In genomic region chr16:22136198-22136597, GRCm38 (mm10) we compare ENCODE assay signal across 22 mouse cellular contexts. TPM values are rescaled to one million over a fixed set of nuclear protein-coding genes. Genes with fewer than 3 reads are reported as not detected.
A peak's percentile ranks its signal among the peaks of the same experiment; 100 is the strongest.
DNase-seq lines count a peak whose midpoint lies in the region; ATAC-seq and TF ChIP-seq lines count a peak whose summit lies in the region.
"Had no signal": no experiment of that assay in that cellular context is flagged by ENCODE, and none has a peak within 500 bp of the region (broad histone marks: within the 10 kb centered on the region; RNA-seq: fewer than 3 reads in every experiment).

No protein-coding gene starts in this region.

- ATAC-seq in forebrain, embryonic 11.5 days (replicated peaks; ENCODE audit: low FRiP score), result no peak
- no peak for ATAC-seq in forebrain, embryonic 15.5 days (replicated peaks)
- ATAC-seq in midbrain, embryonic 11.5 days (ENCODE audit: low FRiP score), result peak; percentile 57
- ATAC-seq in midbrain, embryonic 16.5 days, result no peak
- ATAC-seq: forebrain, embryonic 14.5 days; Patski had no signal

- no peak for TF ChIP-seq CTCF in E14TG2a.4 (conservative IDR thresholded peaks at IDR 0.05; ENCODE audit: low read length)

- H3K36me3 ChIP-seq in forebrain, embryonic 11.5 days (ENCODE audit: control insufficient read depth, insufficient read depth, low read length), result no peaks in the 10 kb centered on the region
- H3K36me3 ChIP-seq in forebrain, embryonic 15.5 days, result no peaks in the 10 kb centered on the region
- no peaks in the 10 kb centered on the region for H3K36me3 ChIP-seq in midbrain, embryonic 11.5 days (ENCODE audit: control insufficient read depth, insufficient read depth, low read length)
- H3K36me3 ChIP-seq in midbrain, embryonic 16.5 days (ENCODE audit: control insufficient read depth, insufficient read depth, low read length), result no peaks in the 10 kb centered on the region
- peaks cover 5% of the 10 kb centered on the region; the same call in 1 of the 2 replicates for H3K36me3 ChIP-seq in E14TG2a.4 (ENCODE audit: insufficient read depth, low read length)
- H3K36me3 ChIP-seq: G1E; hindbrain, embryonic 12.5 days; hindbrain, embryonic 15.5 days had no signal

- no peak overlapping the region for H3K27ac ChIP-seq in forebrain, embryonic 11.5 days (ENCODE audit: low read depth, low read length)
- no peak overlapping the region for H3K27ac ChIP-seq in forebrain, embryonic 15.5 days (replicated peaks)
- no peak overlapping the region for H3K27ac ChIP-seq in midbrain, embryonic 11.5 days (ENCODE audit: low read depth, low read length)
- H3K27ac ChIP-seq in midbrain, embryonic 16.5 days (ENCODE audit: low read length), result no peak overlapping the region
- H3K27ac ChIP-seq: forebrain, embryonic 10.5 days; heart, adult 2 months; heart, embryonic 10.5 days; heart, embryonic 13.5 days; hindbrain, embryonic 12.5 days; hindbrain, embryonic 15.5 days had no signal

- H3K9ac ChIP-seq in forebrain, embryonic 11.5 days (ENCODE audit: low read length), result no peak overlapping the region
- H3K9ac ChIP-seq in forebrain, embryonic 15.5 days (replicated peaks), result no peak overlapping the region
- no peak overlapping the region for H3K9ac ChIP-seq in midbrain, embryonic 11.5 days (ENCODE audit: low read length)
- no peak overlapping the region for H3K9ac ChIP-seq in midbrain, embryonic 16.5 days (ENCODE audit: low read depth, low read length)
- H3K9ac ChIP-seq: heart, embryonic 13.5 days; hindbrain, embryonic 12.5 days; hindbrain, embryonic 15.5 days had no signal

- H3K4me3 ChIP-seq in forebrain, embryonic 11.5 days (ENCODE audit: low read depth, low read length), result no peak overlapping the region
- H3K4me3 ChIP-seq in forebrain, embryonic 15.5 days, result no peak overlapping the region
- H3K4me3 ChIP-seq in midbrain, embryonic 11.5 days (ENCODE audit: low read depth, low read length), result no peak overlapping the region
- H3K4me3 ChIP-seq in midbrain, embryonic 16.5 days (ENCODE audit: low read depth, low read length), result no peak overlapping the region
- H3K4me3 ChIP-seq in E14TG2a.4 (replicated peaks; ENCODE audit: low read length), result peak overlapping the region; percentile 20
- H3K4me3 ChIP-seq: forebrain, embryonic 10.5 days; heart, adult 2 months; heart, embryonic 10.5 days; heart, embryonic 13.5 days; hindbrain, embryonic 12.5 days; hindbrain, embryonic 15.5 days had no signal

- no peaks in the 10 kb centered on the region for H3K27me3 ChIP-seq in forebrain, embryonic 11.5 days (ENCODE audit: control insufficient read depth, insufficient read depth, low read length)
- no peaks in the 10 kb centered on the region for H3K27me3 ChIP-seq in forebrain, embryonic 15.5 days
- no peaks in the 10 kb centered on the region for H3K27me3 ChIP-seq in midbrain, embryonic 11.5 days (ENCODE audit: control insufficient read depth, insufficient read depth, low read length)
- no peaks in the 10 kb centered on the region for H3K27me3 ChIP-seq in midbrain, embryonic 16.5 days (ENCODE audit: control insufficient read depth, insufficient read depth, low read depth, low read length)
- H3K27me3 ChIP-seq in E14TG2a.4 (ENCODE audit: insufficient read depth, low read length), result no peaks in the 10 kb centered on the region
- H3K27me3 ChIP-seq: heart, embryonic 13.5 days; hindbrain, embryonic 12.5 days; hindbrain, embryonic 15.5 days; Patski had no signal

- peak; percentile 14 for DNase-seq in forebrain, embryonic 11.5 days (ENCODE audit: low spot score)
- no peak for DNase-seq in midbrain, embryonic 11.5 days (ENCODE audit: low spot score, missing footprints)
- DNase-seq in layer of hippocampus, adult 9-10 months (ENCODE audit: low spot score), result no peak
- DNase-seq: adrenal gland, postnatal 10 days; adrenal gland, postnatal 36 days; cerebellum, adult 18-20 months; cerebellum, adult 9-10 months; cerebellum, postnatal 14 days; gastrocnemius, postnatal 25 days; heart, adult 2 months; heart, postnatal 14 days had no signal

- no peak overlapping the region for H3K4me2 ChIP-seq in forebrain, embryonic 11.5 days (ENCODE audit: low read depth, low read length, severe bottlenecking)
- no peak overlapping the region for H3K4me2 ChIP-seq in forebrain, embryonic 15.5 days (replicated peaks)
- H3K4me2 ChIP-seq in midbrain, embryonic 11.5 days, result no peak overlapping the region
- H3K4me2 ChIP-seq in midbrain, embryonic 16.5 days (ENCODE audit: low read length), result no peak overlapping the region
- H3K4me2 ChIP-seq: heart, embryonic 13.5 days; hindbrain, embryonic 12.5 days; hindbrain, embryonic 15.5 days had no signal

- H3K4me1 ChIP-seq in forebrain, embryonic 11.5 days (replicated peaks; ENCODE audit: control insufficient read depth, insufficient read depth, low read length), result no peaks in the 10 kb centered on the region
- H3K4me1 ChIP-seq in forebrain, embryonic 15.5 days, result no peaks in the 10 kb centered on the region
- H3K4me1 ChIP-seq in midbrain, embryonic 11.5 days (ENCODE audit: control insufficient read depth, insufficient read depth, low read length), result peaks cover 7% of the 10 kb centered on the region
- H3K4me1 ChIP-seq in midbrain, embryonic 16.5 days (ENCODE audit: control insufficient read depth, insufficient read depth, low read length), result no peaks in the 10 kb centered on the region
- H3K4me1 ChIP-seq in E14TG2a.4 (replicated peaks; ENCODE audit: low read depth, low read length), result peaks cover 78% of the 10 kb centered on the region
- H3K4me1 ChIP-seq: hindbrain, embryonic 12.5 days; hindbrain, embryonic 15.5 days had no signal

- WGBS in forebrain, embryonic 11.5 days, result 90% methylated on average over 5 of the region's 5 CpGs
- WGBS in forebrain, embryonic 15.5 days, result 84% methylated on average over 5 of the region's 5 CpGs
- WGBS in midbrain, embryonic 11.5 days, result 66% methylated on average over 5 of the region's 5 CpGs
- 55% methylated on average over 5 of the region's 5 CpGs for WGBS in midbrain, embryonic 16.5 days

- H3K9me3 ChIP-seq in forebrain, embryonic 11.5 days (ENCODE audit: control insufficient read depth, low read length), result no peaks in the 10 kb centered on the region
- no peaks in the 10 kb centered on the region for H3K9me3 ChIP-seq in forebrain, embryonic 15.5 days
- H3K9me3 ChIP-seq in midbrain, embryonic 11.5 days (ENCODE audit: control insufficient read depth, low read length), result no peaks in the 10 kb centered on the region
- H3K9me3 ChIP-seq in midbrain, embryonic 16.5 days (replicated peaks; ENCODE audit: control insufficient read depth, low read length, poor library complexity, severe bottlenecking), result no peaks in the 10 kb centered on the region
- H3K9me3 ChIP-seq in E14TG2a.4 (ENCODE audit: low read length), result peaks cover 2% of the 10 kb centered on the region; the same call in 1 of the 2 replicates
- H3K9me3 ChIP-seq: forebrain, embryonic 10.5 days; G1E; heart, embryonic 10.5 days; heart, embryonic 13.5 days; hindbrain, embryonic 12.5 days; hindbrain, embryonic 15.5 days had no signal

RNA-seq across cellular contexts. Expression of gene Igf2bp2, which starts 26.9 kb away (rescaled TPM):
- 155 and 169 TPM in 2 replicates for polyA plus RNA-seq in forebrain, embryonic 11.5 days (2014; fragmentation: Nextera tagmentation; extraction: Ambion mirVana)
- polyA plus RNA-seq in forebrain, embryonic 15.5 days (2015; fragmentation: Nextera tagmentation; extraction: Ambion mirVana), result 25.8 and 27.5 TPM in 2 replicates
- polyA plus RNA-seq in midbrain, embryonic 11.5 days (2014; fragmentation: Nextera tagmentation; extraction: Ambion mirVana), result 108 and 109 TPM in 2 replicates
- polyA plus RNA-seq in midbrain, embryonic 16.5 days (2015; fragmentation: Nextera tagmentation; extraction: Ambion mirVana), result 9.7 and 13.0 TPM in 2 replicates
